Mouse (Mus musculus): ENCODE data around the gene Sike1. TPM values are rescaled to one million over a fixed set of nuclear protein-coding genes. Genes with fewer than 3 reads are reported as not detected.

Gene Sike1
- total and polyA plus RNA-seq, 2 experiments from 2014 or later: 30.8 to 45.7 TPM

DNA sequence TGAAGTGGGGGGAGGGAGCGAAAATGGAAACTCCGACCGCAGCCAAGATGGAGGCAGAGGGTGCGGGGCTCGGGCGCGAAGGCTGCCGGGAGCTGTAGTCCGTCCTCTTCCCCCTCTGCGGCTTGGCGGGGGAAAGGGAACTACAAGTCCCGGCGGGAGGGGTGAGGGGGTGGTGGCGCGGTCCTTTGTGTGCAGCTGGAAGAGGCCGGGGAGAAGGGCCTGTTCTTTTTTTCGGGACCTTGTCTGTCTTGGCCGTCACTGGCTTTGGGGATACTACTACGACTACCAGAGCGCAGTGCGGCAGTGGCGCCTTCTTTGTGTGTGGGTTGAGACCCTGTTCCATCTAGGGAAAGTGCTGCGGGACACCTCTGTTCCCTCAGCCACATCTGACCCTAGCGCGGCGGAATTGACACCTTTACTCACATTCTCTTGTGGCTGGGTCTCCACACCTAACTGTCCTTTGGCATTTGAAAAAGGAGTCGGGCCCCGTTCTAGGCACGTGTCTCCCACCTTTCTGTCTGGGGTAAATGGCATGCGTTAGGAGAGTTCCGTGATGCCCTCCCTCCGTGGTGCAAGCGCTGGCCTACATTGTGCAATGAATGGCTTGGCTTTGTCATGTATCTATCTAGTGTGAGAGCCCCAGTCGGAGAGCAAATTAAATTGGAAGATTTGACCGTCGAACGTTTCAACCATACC lies 25.6 kb downstream of the Sike1 start:
- DNase-seq (ENCODE audit: low spot score): peak; percentile 94
- peak; percentile 94 for ATAC-seq
- peak overlapping the region; percentile 95 for H3K27ac ChIP-seq
- H3K9ac ChIP-seq (replicated peaks; ENCODE audit: low read length): peak overlapping the region; percentile 96
- peak overlapping the region; percentile 85 for H3K4me3 ChIP-seq (ENCODE audit: low read length)
- H3K36me3 ChIP-seq (ENCODE audit: insufficient read depth, low read length): no peaks in the 10 kb centered on the region
- no peaks in the 10 kb centered on the region for H3K9me3 ChIP-seq (ENCODE audit: low read length)
- H3K27me3 ChIP-seq (ENCODE audit: insufficient read depth, low read length): no peaks in the 10 kb centered on the region
- TF ChIP-seq CTCF (IDR thresholded peaks at IDR 0.05; ENCODE audit: low read depth): no peak
- peak overlapping the region; percentile 55 for H3K4me2 ChIP-seq (ENCODE audit: low read depth, low read length)
- peaks cover 6% of the 10 kb centered on the region for H3K4me1 ChIP-seq (ENCODE audit: insufficient read depth, low read length)
- WGBS: under 1% methylated on average over 34 of the region's 37 CpGs

DNA sequence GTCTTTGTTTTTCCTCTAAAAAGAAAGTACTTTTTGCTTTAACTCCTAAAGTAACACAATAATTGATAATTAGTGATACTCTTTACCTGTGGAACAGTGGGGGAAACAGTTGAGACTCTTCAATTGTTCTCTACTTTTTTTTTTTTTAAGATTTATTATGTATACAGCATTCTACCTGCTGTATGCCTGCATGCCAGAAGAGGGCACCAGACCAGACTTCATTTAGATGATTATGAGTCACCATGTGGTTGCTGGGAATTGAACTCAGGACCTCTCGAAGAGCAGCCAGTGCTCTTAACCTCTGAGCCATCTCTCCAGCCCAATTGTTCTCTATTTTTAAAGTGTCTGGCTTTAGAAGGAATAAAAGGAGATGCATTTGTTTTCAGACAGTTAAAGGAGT lies 30.7 kb downstream of the Sike1 start:
- ATAC-seq: no peak
- no peak overlapping the region for H3K4me2 ChIP-seq (ENCODE audit: low read depth, low read length)
- H3K9me3 ChIP-seq (ENCODE audit: low read length): no peaks in the 10 kb centered on the region
- peaks cover 6% of the 10 kb centered on the region for H3K4me1 ChIP-seq (ENCODE audit: insufficient read depth, low read length)
- 0 out of 2 replicates have a peak, but pooled peaks cover 14% of the 10 kb centered on the region for H3K36me3 ChIP-seq (ENCODE audit: insufficient read depth, low read length)
- no peak overlapping the region for H3K4me3 ChIP-seq (ENCODE audit: low read length)
- H3K27me3 ChIP-seq (ENCODE audit: insufficient read depth, low read length): no peaks in the 10 kb centered on the region
- no peak overlapping the region for H3K27ac ChIP-seq
- DNase-seq (ENCODE audit: low spot score): no peak
- 79% methylated on average over 1 of the region's 1 CpGs for WGBS
- peak; percentile 46 for TF ChIP-seq CTCF (IDR thresholded peaks at IDR 0.05; ENCODE audit: low read depth)
- no peak overlapping the region for H3K9ac ChIP-seq (replicated peaks; ENCODE audit: low read length)

DNA sequence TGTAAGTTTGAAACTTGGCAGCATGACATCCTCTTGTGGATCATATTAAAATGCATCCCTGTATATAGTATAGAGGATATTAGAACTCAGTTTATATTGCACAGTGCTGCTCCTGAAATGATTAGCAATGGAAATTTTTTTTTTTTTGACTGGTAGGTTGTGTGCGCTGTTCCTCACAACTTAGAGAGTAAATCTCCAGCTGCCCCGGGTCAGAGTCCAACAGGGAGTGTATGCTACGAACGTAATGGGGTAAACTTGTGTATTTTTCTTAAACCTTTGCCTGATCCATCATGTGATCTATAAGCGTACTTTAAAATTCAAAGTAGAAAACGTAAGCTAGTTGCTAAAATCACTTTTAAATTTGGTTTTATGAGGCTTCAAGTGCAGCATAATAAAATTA lies 44.8 kb downstream of the Sike1 start:
- 94% methylated on average over 6 of the region's 6 CpGs for WGBS
- Histone ChIP-seq H3K9ac (replicated peaks; ENCODE audit: low read length) (no peak overlapping the region), H3K4me1 (ENCODE audit: insufficient read depth, low read length) (no peaks in the 10 kb centered on the region), H3K4me2 (ENCODE audit: low read depth, low read length) (no peak overlapping the region), H3K27ac (no peak overlapping the region), H3K36me3 (ENCODE audit: insufficient read depth, low read length) (peaks cover 35% of the 10 kb centered on the region), H3K9me3 (ENCODE audit: low read length) (no peaks in the 10 kb centered on the region), H3K4me3 (ENCODE audit: low read length) (no peak overlapping the region), H3K27me3 (ENCODE audit: insufficient read depth, low read length) (no peaks in the 10 kb centered on the region)
- no peak for TF ChIP-seq CTCF (IDR thresholded peaks at IDR 0.05; ENCODE audit: low read depth)
- ATAC-seq (no peak), DNase-seq (ENCODE audit: low spot score) (no peak)

DNA sequence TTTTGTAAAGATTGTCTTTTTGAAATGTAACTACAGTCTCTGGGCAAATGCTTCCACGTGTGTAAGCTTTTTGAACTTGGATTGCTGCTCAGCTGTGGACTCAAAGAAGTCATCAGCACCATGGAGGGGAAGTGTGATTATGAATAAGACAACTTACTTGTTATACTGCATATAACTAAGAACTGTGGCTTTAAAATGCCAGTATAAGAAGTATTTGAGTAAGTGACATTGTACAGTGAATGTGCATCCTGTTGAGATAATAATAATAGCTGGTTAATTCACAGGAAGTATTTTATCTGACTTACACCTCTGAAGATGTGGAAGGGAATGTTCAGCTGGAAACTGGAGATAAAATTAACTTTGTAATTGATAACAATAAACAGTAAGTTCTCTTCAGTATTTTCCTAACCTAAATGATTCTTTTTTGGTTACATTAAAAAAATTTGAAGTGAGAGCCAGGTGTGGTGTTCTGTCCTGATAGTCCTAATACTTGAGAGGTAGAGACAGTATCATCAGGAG lies 45.4 kb downstream of the Sike1 start:
- no peak for DNase-seq (ENCODE audit: low spot score)

DNA sequence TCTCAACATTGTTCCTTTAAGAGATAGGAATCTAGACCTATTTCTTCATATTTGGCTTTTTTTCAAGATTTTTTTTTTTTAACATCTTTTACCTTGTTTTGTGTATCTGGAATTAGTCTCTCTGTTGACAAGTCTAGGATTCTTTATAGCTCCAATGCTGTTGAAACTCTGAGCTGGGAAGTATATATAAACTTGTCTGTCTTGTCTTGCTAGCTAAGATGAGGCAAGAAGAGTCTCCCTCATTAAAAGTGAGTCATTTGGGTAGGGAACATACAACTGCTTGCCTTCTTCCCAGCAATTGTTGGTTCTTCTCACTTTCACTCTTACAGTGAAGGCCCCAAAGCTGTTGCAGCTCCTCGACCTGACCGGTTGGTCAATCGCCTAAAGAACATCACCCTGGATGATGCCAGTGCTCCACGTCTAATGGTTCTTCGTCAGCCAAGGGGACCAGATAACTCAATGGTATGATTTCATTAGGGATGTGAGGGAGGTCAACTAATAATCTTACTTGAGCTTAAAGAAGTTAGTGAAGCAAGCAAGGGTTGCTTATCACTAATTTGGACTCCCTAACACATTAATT lies 60.6 kb downstream of the Sike1 start:
- H3K36me3 ChIP-seq (ENCODE audit: insufficient read depth, low read length): peaks cover 36% of the 10 kb centered on the region
- no peaks in the 10 kb centered on the region for H3K27me3 ChIP-seq (ENCODE audit: insufficient read depth, low read length)
- H3K9ac ChIP-seq (replicated peaks; ENCODE audit: low read length): no peak overlapping the region
- WGBS: 90% methylated on average over 5 of the region's 5 CpGs
- no peak overlapping the region for H3K4me2 ChIP-seq (ENCODE audit: low read depth, low read length)
- no peak overlapping the region for H3K27ac ChIP-seq
- ATAC-seq (no peak), DNase-seq (ENCODE audit: low spot score) (no peak)
- H3K4me1 ChIP-seq (ENCODE audit: insufficient read depth, low read length): 0 out of 2 replicates have a peak, but pooled peaks cover 4% of the 10 kb centered on the region
- no peak overlapping the region for H3K4me3 ChIP-seq (ENCODE audit: low read length)
- no peak for TF ChIP-seq CTCF (IDR thresholded peaks at IDR 0.05; ENCODE audit: low read depth)
- H3K9me3 ChIP-seq (ENCODE audit: low read length): no peaks in the 10 kb centered on the region

More for the DNA sequence above, 45.4 kb downstream of the Sike1 start:
- WGBS: 89% methylated on average over 1 of the region's 1 CpGs
- ATAC-seq: no peak
- no peak for TF ChIP-seq CTCF (IDR thresholded peaks at IDR 0.05; ENCODE audit: low read depth)
- Histone ChIP-seq H3K9me3 (ENCODE audit: low read length) (no peaks in the 10 kb centered on the region), H3K27me3 (ENCODE audit: insufficient read depth, low read length) (no peaks in the 10 kb centered on the region), H3K4me3 (ENCODE audit: low read length) (no peak overlapping the region), H3K36me3 (ENCODE audit: insufficient read depth, low read length) (peaks cover 40% of the 10 kb centered on the region), H3K4me1 (ENCODE audit: insufficient read depth, low read length) (no peaks in the 10 kb centered on the region), H3K27ac (no peak overlapping the region), H3K4me2 (ENCODE audit: low read depth, low read length) (no peak overlapping the region), H3K9ac (replicated peaks; ENCODE audit: low read length) (no peak overlapping the region)

DNA sequence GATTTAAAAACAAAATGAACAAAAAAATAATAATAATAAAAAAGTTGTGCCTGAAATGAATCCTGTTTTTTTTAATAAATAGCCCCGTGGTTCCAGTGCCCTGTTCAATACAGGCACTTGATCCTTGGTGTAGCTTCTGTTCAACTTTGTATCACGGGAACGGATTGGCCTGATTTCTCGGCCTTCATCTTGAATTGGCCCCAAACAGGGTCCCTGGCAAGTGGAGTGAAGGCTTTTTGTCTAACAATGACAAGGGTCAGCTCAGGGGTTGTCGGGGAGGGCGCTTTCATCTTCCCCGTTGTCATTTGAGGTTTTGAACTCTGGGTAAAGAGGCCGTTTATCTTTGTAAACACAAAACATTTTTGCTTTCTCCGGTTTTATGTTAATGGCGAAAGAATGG lies 62.2 kb downstream of the Sike1 start:
- Histone ChIP-seq H3K27ac (peak overlapping the region; percentile 91; the same call in 1 of the 2 replicates), H3K36me3 (ENCODE audit: insufficient read depth, low read length) (peaks cover 32% of the 10 kb centered on the region), H3K9ac (replicated peaks; ENCODE audit: low read length) (peak overlapping the region; percentile 76), H3K4me1 (ENCODE audit: insufficient read depth, low read length) (0 out of 2 replicates have a peak, but pooled peaks cover 4% of the 10 kb centered on the region), H3K4me3 (ENCODE audit: low read length) (peak overlapping the region; percentile 70), H3K27me3 (ENCODE audit: insufficient read depth, low read length) (no peaks in the 10 kb centered on the region), H3K9me3 (ENCODE audit: low read length) (no peaks in the 10 kb centered on the region), H3K4me2 (ENCODE audit: low read depth, low read length) (peak overlapping the region; percentile 69)
- ATAC-seq: peak; percentile 64
- no peak for TF ChIP-seq CTCF (IDR thresholded peaks at IDR 0.05; ENCODE audit: low read depth)
- DNase-seq (ENCODE audit: low spot score): no peak
- under 1% methylated on average over 10 of the region's 10 CpGs for WGBS

Other genes starting within 250 kb of the Sike1 start
- gene Tshb, start 213.0 kb upstream of the Sike1 start, total RNA-seq (2014; rRNA removed): not detected in 2 replicates
- 0.39 and 0.71 TPM in 2 replicates for gene Tshb, start 213.0 kb upstream of the Sike1 start, polyA plus RNA-seq (2015; fragmentation: Nextera tagmentation; extraction: Ambion mirVana)
- not detected in 2 replicates for gene Sycp1, start 59.6 kb upstream of the Sike1 start, total RNA-seq (2014; rRNA removed)
- gene Sycp1, start 59.6 kb upstream of the Sike1 start, polyA plus RNA-seq (2015; fragmentation: Nextera tagmentation; extraction: Ambion mirVana): 0.08 TPM in 1 of 2 replicates, not detected in the other
- not detected in 2 replicates for gene Nr1h5, start 31.6 kb upstream of the Sike1 start, total RNA-seq (2014; rRNA removed)
- gene Nr1h5, start 31.6 kb upstream of the Sike1 start, polyA plus RNA-seq (2015; fragmentation: Nextera tagmentation; extraction: Ambion mirVana): not detected in 2 replicates
- gene Csde1, start 24.7 kb downstream of the Sike1 start, total RNA-seq (2014; rRNA removed): 215 and 224 TPM in 2 replicates
- gene Csde1, start 24.7 kb downstream of the Sike1 start, polyA plus RNA-seq (2015; fragmentation: Nextera tagmentation; extraction: Ambion mirVana): 277 TPM in 2 replicates
- 47.8 and 53.6 TPM in 2 replicates for gene Nras, start 62.6 kb downstream of the Sike1 start, total RNA-seq (2014; rRNA removed)
- 67.1 and 73.7 TPM in 2 replicates for gene Nras, start 62.6 kb downstream of the Sike1 start, polyA plus RNA-seq (2015; fragmentation: Nextera tagmentation; extraction: Ambion mirVana)
- 0.07 and 2.6 TPM in 2 replicates for gene Ampd1, start 78.3 kb downstream of the Sike1 start, total RNA-seq (2014; rRNA removed)
- not detected in 2 replicates for gene Ampd1, start 78.3 kb downstream of the Sike1 start, polyA plus RNA-seq (2015; fragmentation: Nextera tagmentation; extraction: Ambion mirVana)
- 0.94 and 1.7 TPM in 2 replicates for gene Dennd2c, start 106.9 kb downstream of the Sike1 start, total RNA-seq (2014; rRNA removed)
- gene Dennd2c, start 106.9 kb downstream of the Sike1 start, polyA plus RNA-seq (2015; fragmentation: Nextera tagmentation; extraction: Ambion mirVana): 0.73 and 0.79 TPM in 2 replicates
- 54.6 and 60.7 TPM in 2 replicates for gene Bcas2, start 175.9 kb downstream of the Sike1 start, total RNA-seq (2014; rRNA removed)
- gene Bcas2, start 175.9 kb downstream of the Sike1 start, polyA plus RNA-seq (2015; fragmentation: Nextera tagmentation; extraction: Ambion mirVana): 204 and 220 TPM in 2 replicates